Mouse (Mus musculus) heart, adult 2 months (tissue): Measurements from ENCODE around the gene Foxn3.

Experiments used
- CTCF ChIP-seq: fragments of 200-600 bp; IDR thresholded peaks from 2 replicates; pipeline ENCODE4 v1.8.1; 2022; ENCODE audit warnings: antibody characterized with exemption, mild to moderate bottlenecking, moderate library complexity
- EP300 ChIP-seq: fragments of 200-500 bp; IDR thresholded peaks from 2 replicates; pipeline ENCODE4 v1.6.1; 2011; ENCODE audit warnings: low read depth, low read length, control low read depth; ENCODE audit not compliant: insufficient read depth
- POLR2A ChIP-seq: fragments of 200-500 bp; IDR thresholded peaks from 2 replicates; pipeline ENCODE4 v1.6.1; 2011; ENCODE audit warnings: mild to moderate bottlenecking, low read depth, low read length, control low read depth; ENCODE audit not compliant: insufficient read depth

DNA sequence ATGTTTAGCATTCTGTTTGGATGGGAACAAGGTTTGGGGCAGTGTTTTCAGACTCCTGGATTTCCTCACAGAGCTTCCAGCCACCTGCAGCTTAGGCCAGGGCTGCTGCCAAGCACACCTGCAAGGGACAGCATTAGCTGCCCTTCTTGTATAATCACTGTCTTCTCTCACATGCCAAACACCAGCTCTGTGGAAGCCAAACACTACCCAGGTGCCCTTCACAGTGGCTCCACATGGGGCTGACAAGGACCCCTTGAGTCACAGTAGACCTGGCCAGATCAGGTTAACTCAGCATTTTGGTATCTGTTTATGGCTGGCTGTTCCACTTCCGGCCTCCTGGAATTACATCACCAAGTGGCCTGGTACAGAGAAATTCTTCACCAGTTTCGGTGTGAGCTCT is 224.6 kb downstream of the Foxn3 start:
- TF ChIP-seq POLR2A (no peak), CTCF (no peak), EP300 (no peak)
